Mouse (Mus musculus): Measurements from ENCODE around the gene S1pr2. TPM values are rescaled to one million over a fixed set of nuclear protein-coding genes. Genes with fewer than 3 reads are reported as not detected.

The S1pr2 gene
- total and polyA plus RNA-seq, 3 experiments, result 6.4 to 27.4 TPM; not detected in 1

- Histone ChIP-seq H3K4me1 (ENCODE audit: control insufficient read depth in 1 of 2, insufficient read depth in 2 of 2, low read length in 2 of 2) (peaks cover 5 to 9% of the 10 kb centered on the region in 2 experiments; a peak in 3 of 4 replicates), H3K4me3 (ENCODE audit: control insufficient read depth in 1 of 2, insufficient read depth in 1 of 2, low read depth in 2 of 2, low read length in 2 of 2) (no peak overlapping the region), H3K9me3 (replicated peaks; ENCODE audit: insufficient read depth, low read length) (no peaks in the 10 kb centered on the region), H3K27ac (ENCODE audit: control insufficient read depth, low read depth, low read length) (no peak overlapping the region), H3K36me3 (ENCODE audit: control insufficient read depth in 1 of 2, insufficient read depth in 2 of 2, low read length in 2 of 2) (peaks cover 0 to 10% of the 10 kb centered on the region in 2 experiments; a peak in 2 of 4 replicates), H3K79me2 (ENCODE audit: control insufficient read depth, insufficient read depth, low read length, poor library complexity) (no peaks in the 10 kb centered on the region), H3K27me3 (ENCODE audit: control insufficient read depth in 1 of 2, insufficient read depth in 2 of 2, low read length in 2 of 2) (peaks cover 5 to 13% of the 10 kb centered on the region in 2 experiments; a peak in 2 of 4 replicates), H3K9ac (ENCODE audit: control insufficient read depth, low read depth, low read length, poor library complexity, severe bottlenecking) (no peak overlapping the region)
- DNase-seq (ENCODE audit: low read depth, low spot score), result no peak
- TF ChIP-seq MXI1 (IDR thresholded peaks at IDR 0.05; ENCODE audit: low read depth, low read length) (no peak), NRF1 (IDR thresholded peaks at IDR 0.05; ENCODE audit: insufficient read depth, low read depth, low read length, poor library complexity, severe bottlenecking) (no peak), USF1 (IDR thresholded peaks at IDR 0.05; ENCODE audit: low read depth, low read length) (no peak), E2F4 (IDR thresholded peaks at IDR 0.05; ENCODE audit: borderline replicate concordance, low read depth, low read length) (no peak), MYC (IDR thresholded peaks at IDR 0.05; ENCODE audit: low read depth, low read length) (no peak), ZNF384 (IDR thresholded peaks at IDR 0.05; ENCODE audit: low read depth, low read length) (no peak), ZMIZ1 (IDR thresholded peaks at IDR 0.05; ENCODE audit: low read depth, low read length) (no peak), TBP (IDR thresholded peaks at IDR 0.05; ENCODE audit: low read depth, low read length) (no peak), GATA1 (IDR thresholded peaks at IDR 0.05; ENCODE audit: low read depth, low read length) (no peak), TAL1 (IDR thresholded peaks at IDR 0.05; ENCODE audit: low read length) (no peak), MYB (IDR thresholded peaks at IDR 0.05; ENCODE audit: low read depth, low read length) (no peak), GABPA (IDR thresholded peaks at IDR 0.05; ENCODE audit: low read depth, low read length) (no peak), POLR2AphosphoS2 (IDR thresholded peaks at IDR 0.05; ENCODE audit: low read length) (no peak), POLR2AphosphoS5 (IDR thresholded peaks at IDR 0.05; ENCODE audit: borderline replicate concordance, low read depth, low read length) (no peak), HCFC1 (IDR thresholded peaks at IDR 0.05; ENCODE audit: low read depth, low read length) (no peak), ETS1 (IDR thresholded peaks at IDR 0.05; ENCODE audit: low read depth, low read length) (no peak), MAZ (IDR thresholded peaks at IDR 0.05; ENCODE audit: low read depth, low read length) (no peak), ZC3H11A (IDR thresholded peaks at IDR 0.05; ENCODE audit: low read depth, low read length) (no peak)
Observed at GRCm38 (mm10) chr9:20986952-20987686, 10.5 kb upstream of the S1pr2 start.

- no peak overlapping the region for H3K27ac ChIP-seq (ENCODE audit: control insufficient read depth, low read depth, low read length)
- peak; percentile 56 for DNase-seq (ENCODE audit: low read depth, low spot score)
- no peak overlapping the region for H3K9ac ChIP-seq (ENCODE audit: control insufficient read depth, low read depth, low read length, poor library complexity, severe bottlenecking)
- no peak for TF ChIP-seq E2F4 (IDR thresholded peaks at IDR 0.05; ENCODE audit: borderline replicate concordance, low read depth, low read length)
- TF ChIP-seq SIN3A (IDR thresholded peaks at IDR 0.05; ENCODE audit: low read length), result no peak; the same call in 1 of the 2 replicates
- TF ChIP-seq MYC (IDR thresholded peaks at IDR 0.05; ENCODE audit: low read depth, low read length), result no peak
- peak; percentile 73; the same call in 1 of the 2 replicates for TF ChIP-seq ETS1 (IDR thresholded peaks at IDR 0.05; ENCODE audit: low read depth, low read length)
- no peak for TF ChIP-seq UBTF (IDR thresholded peaks at IDR 0.05; ENCODE audit: borderline replicate concordance, insufficient read depth, low read depth, low read length)
- TF ChIP-seq GATA1 (IDR thresholded peaks at IDR 0.05; ENCODE audit: low read depth, low read length), result 0 out of 2 replicates have a peak, but pooled peaks have one; percentile 31
- 0 out of 2 replicates have a peak, but pooled peaks have one; percentile 3 for TF ChIP-seq GABPA (IDR thresholded peaks at IDR 0.05; ENCODE audit: low read depth, low read length)
- peak; percentile 36; the same call in 1 of the 2 replicates for TF ChIP-seq MXI1 (IDR thresholded peaks at IDR 0.05; ENCODE audit: low read depth, low read length)
- no peak for TF ChIP-seq MAZ (IDR thresholded peaks at IDR 0.05; ENCODE audit: low read depth, low read length)
- TF ChIP-seq BHLHE40 (IDR thresholded peaks at IDR 0.05; ENCODE audit: borderline replicate concordance, low read depth, low read length), result no peak
- peak; percentile 78; the same call in 1 of the 2 replicates for TF ChIP-seq MAFK (IDR thresholded peaks at IDR 0.05; ENCODE audit: borderline replicate concordance, low read depth, low read length)
- TF ChIP-seq EP300 (IDR thresholded peaks at IDR 0.05; ENCODE audit: low read depth in 1 of 2, low read length in 2 of 2), result 0 out of 4 replicates have a peak, but pooled peaks of 1 of the 2 experiments have one; percentile 0
- TF ChIP-seq TCF12 (IDR thresholded peaks at IDR 0.05; ENCODE audit: low read depth, low read length), result no peak
- no peak for TF ChIP-seq USF1 (IDR thresholded peaks at IDR 0.05; ENCODE audit: low read depth, low read length)
- no peak for TF ChIP-seq NELFE (IDR thresholded peaks at IDR 0.05; ENCODE audit: low read depth, low read length)
- no peak for TF ChIP-seq SMC3 (IDR thresholded peaks at IDR 0.05; ENCODE audit: low read depth, low read length)
- TF ChIP-seq JUND (IDR thresholded peaks at IDR 0.05; ENCODE audit: low read depth, low read length), result no peak
- no peak for TF ChIP-seq POLR2AphosphoS5 (IDR thresholded peaks at IDR 0.05; ENCODE audit: borderline replicate concordance, low read depth, low read length)
- no peak for TF ChIP-seq ZKSCAN1 (IDR thresholded peaks at IDR 0.05; ENCODE audit: low read depth, low read length)
Observed at GRCm38 (mm10) chr9:20983169-20983568, 6.6 kb upstream of the S1pr2 start.

More at GRCm38 (mm10) chr9:20983169-20983568, 6.6 kb upstream of the S1pr2 start:
- Histone ChIP-seq H3K36me3 (ENCODE audit: control insufficient read depth in 1 of 2, insufficient read depth in 2 of 2, low read length in 2 of 2) (peaks cover 0 to 10% of the 10 kb centered on the region in 2 experiments; a peak in 2 of 4 replicates), H3K79me2 (ENCODE audit: control insufficient read depth, insufficient read depth, low read length, poor library complexity) (no peaks in the 10 kb centered on the region), H3K4me1 (ENCODE audit: control insufficient read depth in 1 of 2, insufficient read depth in 2 of 2, low read length in 2 of 2) (peaks cover 5 to 16% of the 10 kb centered on the region in 2 experiments; a peak in 3 of 4 replicates), H3K4me3 (ENCODE audit: control insufficient read depth in 1 of 2, insufficient read depth in 1 of 2, low read depth in 2 of 2, low read length in 2 of 2) (no peak overlapping the region), H3K9me3 (replicated peaks; ENCODE audit: insufficient read depth, low read length) (no peaks in the 10 kb centered on the region), H3K27me3 (ENCODE audit: control insufficient read depth in 1 of 2, insufficient read depth in 2 of 2, low read length in 2 of 2) (peaks cover 6 to 20% of the 10 kb centered on the region in 2 experiments; a peak in 3 of 4 replicates)

All from MEL (cell line).